Mouse (Mus musculus): ENCODE measurements around the gene Ap2s1. TPM values are rescaled to one million over a fixed set of nuclear protein-coding genes. Genes with fewer than 3 reads are reported as not detected.

Gene Ap2s1
- polyA plus RNA-seq, 1 experiment from 2014 or later, result 287 TPM

DNA sequence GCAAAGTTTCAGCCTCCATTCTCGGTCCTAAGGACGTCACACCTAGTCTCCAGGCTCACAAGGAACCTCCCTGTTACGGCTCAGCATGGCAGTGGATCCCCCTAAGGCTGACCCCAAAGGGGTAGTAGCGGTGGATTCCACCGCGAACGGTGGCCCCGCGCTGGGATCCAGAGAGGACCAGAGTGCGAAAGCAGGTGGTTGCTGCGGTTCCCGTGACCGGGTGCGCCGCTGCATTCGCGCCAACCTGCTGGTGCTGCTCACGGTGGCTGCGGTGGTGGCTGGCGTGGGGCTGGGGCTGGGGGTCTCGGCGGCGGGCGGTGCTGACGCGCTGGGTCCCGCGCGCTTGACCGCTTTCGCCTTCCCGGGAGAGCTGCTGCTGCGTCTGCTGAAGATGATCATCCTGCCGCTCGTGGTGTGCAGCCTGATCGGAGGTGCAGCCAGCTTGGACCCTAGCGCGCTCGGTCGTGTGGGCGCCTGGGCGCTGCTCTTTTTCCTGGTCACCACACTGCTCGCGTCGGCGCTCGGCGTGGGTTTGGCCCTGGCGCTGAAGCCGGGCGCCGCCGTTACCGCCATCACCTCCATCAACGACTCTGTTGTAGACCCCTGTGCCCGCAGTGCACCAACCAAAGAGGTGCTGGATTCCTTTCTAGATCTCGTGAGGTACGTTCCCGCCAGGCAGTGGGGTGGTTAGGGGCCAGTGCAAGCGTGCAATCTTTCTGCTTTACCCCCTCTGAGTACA is 43.8 kb downstream of the Ap2s1 start:
- Histone ChIP-seq H3K9ac (peak overlapping the region; percentile 72), H3K27me3 (ENCODE audit: insufficient read depth, low read length) (no peaks in the 10 kb centered on the region), H3K4me3 (ENCODE audit: low read depth, low read length) (peak overlapping the region; percentile 71), H3K36me3 (ENCODE audit: insufficient read depth) (no peaks in the 10 kb centered on the region), H3K27ac (ENCODE audit: low read depth) (peak overlapping the region; percentile 65; the same call in 1 of the 2 replicates), H3K4me2 (peak overlapping the region; percentile 100), H3K9me3 (ENCODE audit: low read depth, low read length) (no peaks in the 10 kb centered on the region), H3K4me1 (ENCODE audit: insufficient read depth) (peaks cover 10% of the 10 kb centered on the region)
- TF ChIP-seq CTCF (IDR thresholded peaks at IDR 0.05; ENCODE audit: low read depth), result no peak
- WGBS, result under 1% methylated on average over 60 of the region's 60 CpGs
- ATAC-seq (ENCODE audit: insufficient read depth), result peak; percentile 26; the same call in 1 of the 2 replicates
- peak; percentile 51 for DNase-seq

GRCm38 (mm10) chr7:16782555-16783125 is 44.4 kb downstream of the Ap2s1 start:
- peak; percentile 25 for DNase-seq
- no peak for TF ChIP-seq CTCF (IDR thresholded peaks at IDR 0.05; ENCODE audit: low read depth)
- H3K4me3 ChIP-seq (ENCODE audit: low read depth, low read length), result peak overlapping the region; percentile 71
- peaks cover 10% of the 10 kb centered on the region for H3K4me1 ChIP-seq (ENCODE audit: insufficient read depth)
- H3K4me2 ChIP-seq, result peak overlapping the region; percentile 100
- H3K27me3 ChIP-seq (ENCODE audit: insufficient read depth, low read length), result no peaks in the 10 kb centered on the region
- H3K36me3 ChIP-seq (ENCODE audit: insufficient read depth), result peaks cover 5% of the 10 kb centered on the region; the same call in 1 of the 2 replicates
- no peaks in the 10 kb centered on the region for H3K9me3 ChIP-seq (ENCODE audit: low read depth, low read length)
- H3K9ac ChIP-seq, result peak overlapping the region; percentile 72
- peak overlapping the region; percentile 16; the same call in 1 of the 2 replicates for H3K27ac ChIP-seq (ENCODE audit: low read depth)
- no peak for ATAC-seq (ENCODE audit: insufficient read depth)
- 4% methylated on average over 11 of the region's 11 CpGs for WGBS

DNA sequence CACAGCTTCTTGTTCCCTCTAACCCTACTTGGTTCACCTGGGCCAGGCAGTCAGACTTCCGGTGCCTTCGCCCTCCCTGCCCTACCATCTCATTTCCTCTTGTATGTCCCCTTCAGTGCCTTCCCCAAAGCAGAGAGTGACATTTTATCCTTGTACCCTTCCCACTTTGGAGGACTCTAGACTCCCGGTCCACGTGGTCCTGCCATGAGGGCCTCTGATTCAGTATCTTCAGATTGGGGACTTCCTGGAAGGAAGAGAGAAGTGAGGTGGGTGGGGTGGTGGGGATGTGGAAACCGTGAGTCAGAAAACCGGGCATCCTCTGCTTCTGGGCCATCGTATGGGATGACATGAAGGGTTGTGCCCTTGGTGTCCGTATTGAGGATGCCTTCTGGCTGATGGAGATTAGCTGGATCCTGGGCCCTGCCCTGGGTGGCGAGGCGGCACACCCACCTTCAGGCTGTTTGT is 45.0 kb downstream of the Ap2s1 start:
- no peak for TF ChIP-seq CTCF (IDR thresholded peaks at IDR 0.05; ENCODE audit: low read depth)
- H3K36me3 ChIP-seq (ENCODE audit: insufficient read depth), result peaks cover 11% of the 10 kb centered on the region; the same call in 1 of the 2 replicates
- DNase-seq (peak; percentile 9), ATAC-seq (ENCODE audit: insufficient read depth) (peak; percentile 13; the same call in 1 of the 2 replicates)
- H3K4me3 ChIP-seq (ENCODE audit: low read depth, low read length), result peak overlapping the region; percentile 71
- peaks cover 10% of the 10 kb centered on the region for H3K4me1 ChIP-seq (ENCODE audit: insufficient read depth)
- no peaks in the 10 kb centered on the region for H3K9me3 ChIP-seq (ENCODE audit: low read depth, low read length)
- H3K4me2 ChIP-seq, result peak overlapping the region; percentile 100
- H3K27me3 ChIP-seq (ENCODE audit: insufficient read depth, low read length), result no peaks in the 10 kb centered on the region
- H3K27ac ChIP-seq (ENCODE audit: low read depth), result peak overlapping the region; percentile 65
- peak overlapping the region; percentile 72 for H3K9ac ChIP-seq
- WGBS, result 25% methylated on average over 10 of the region's 10 CpGs

GRCm38 (mm10) chr7:16783758-16784415 is 45.7 kb downstream of the Ap2s1 start:
- no peaks in the 10 kb centered on the region for H3K9me3 ChIP-seq (ENCODE audit: low read depth, low read length)
- peak overlapping the region; percentile 71 for H3K4me3 ChIP-seq (ENCODE audit: low read depth, low read length)
- peak overlapping the region; percentile 100 for H3K4me2 ChIP-seq
- WGBS, result 34% methylated on average over 17 of the region's 17 CpGs
- H3K4me1 ChIP-seq (ENCODE audit: insufficient read depth), result peaks cover 10% of the 10 kb centered on the region
- peak overlapping the region; percentile 72 for H3K9ac ChIP-seq
- TF ChIP-seq CTCF (IDR thresholded peaks at IDR 0.05; ENCODE audit: low read depth), result no peak
- ATAC-seq (ENCODE audit: insufficient read depth), result no peak
- peak; percentile 81 for DNase-seq
- no peaks in the 10 kb centered on the region for H3K27me3 ChIP-seq (ENCODE audit: insufficient read depth, low read length)
- peak overlapping the region; percentile 65 for H3K27ac ChIP-seq (ENCODE audit: low read depth)
- peaks cover 12% of the 10 kb centered on the region; the same call in 1 of the 2 replicates for H3K36me3 ChIP-seq (ENCODE audit: insufficient read depth)

DNA sequence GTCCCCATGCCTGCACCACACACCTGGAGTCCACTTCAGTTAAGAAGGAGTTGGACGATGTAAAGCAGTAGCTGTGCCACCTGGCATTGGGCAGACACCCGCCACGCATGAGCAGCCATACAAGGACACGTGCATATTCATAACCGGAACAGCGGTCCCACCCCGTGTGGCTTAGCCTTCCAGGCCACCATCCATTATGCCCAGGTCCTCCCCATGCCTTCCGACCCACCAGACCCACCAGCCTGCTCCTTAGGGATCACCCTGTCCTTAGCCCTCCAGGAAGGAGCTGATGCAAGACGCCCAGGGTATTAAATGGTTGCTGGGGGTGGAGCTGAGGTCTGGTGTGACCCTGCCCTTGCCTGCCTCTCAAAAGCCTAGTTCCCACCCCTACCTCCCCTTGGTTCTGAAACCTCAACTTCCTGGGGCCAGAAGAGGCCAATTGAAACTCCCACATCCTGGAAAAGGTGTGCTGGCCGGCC is 46.3 kb downstream of the Ap2s1 start:
- peak overlapping the region; percentile 72; the same call in 1 of the 2 replicates for H3K9ac ChIP-seq
- ATAC-seq (ENCODE audit: insufficient read depth), result no peak

GRCm38 (mm10) chr7:16785541-16786083 is 47.4 kb downstream of the Ap2s1 start:
- H3K36me3 ChIP-seq (ENCODE audit: insufficient read depth), result peaks cover 25% of the 10 kb centered on the region; the same call in 1 of the 2 replicates
- no peak overlapping the region for H3K9ac ChIP-seq
- H3K27ac ChIP-seq (ENCODE audit: low read depth), result no peak overlapping the region
- TF ChIP-seq CTCF (IDR thresholded peaks at IDR 0.05; ENCODE audit: low read depth), result no peak
- DNase-seq, result no peak
- peaks cover 10% of the 10 kb centered on the region for H3K4me1 ChIP-seq (ENCODE audit: insufficient read depth)
- no peaks in the 10 kb centered on the region for H3K9me3 ChIP-seq (ENCODE audit: low read depth, low read length)
- no peak overlapping the region for H3K4me2 ChIP-seq
- ATAC-seq (ENCODE audit: insufficient read depth), result no peak
- WGBS, result 81% methylated on average over 8 of the region's 8 CpGs
- H3K4me3 ChIP-seq (ENCODE audit: low read depth, low read length), result no peak overlapping the region
- H3K27me3 ChIP-seq (ENCODE audit: insufficient read depth, low read length), result no peaks in the 10 kb centered on the region

More for the DNA sequence above, 46.3 kb downstream of the Ap2s1 start:
- Histone ChIP-seq H3K4me3 (ENCODE audit: low read depth, low read length) (peak overlapping the region; percentile 71), H3K27me3 (ENCODE audit: insufficient read depth, low read length) (no peaks in the 10 kb centered on the region), H3K4me2 (peak overlapping the region; percentile 100), H3K36me3 (ENCODE audit: insufficient read depth) (peaks cover 16% of the 10 kb centered on the region; the same call in 1 of the 2 replicates), H3K9me3 (ENCODE audit: low read depth, low read length) (no peaks in the 10 kb centered on the region), H3K4me1 (ENCODE audit: insufficient read depth) (peaks cover 10% of the 10 kb centered on the region), H3K27ac (ENCODE audit: low read depth) (0 out of 2 replicates have a peak overlapping the region, but pooled peaks have one; percentile 42)
- DNase-seq, result no peak
- TF ChIP-seq CTCF (IDR thresholded peaks at IDR 0.05; ENCODE audit: low read depth), result no peak
- WGBS, result 71% methylated on average over 10 of the region's 10 CpGs
